Mouse (Mus musculus) embryonic facial prominence, embryonic 14.5 days (tissue): ENCODE results near the gene Tmem150b. TPM values are rescaled to one million over a fixed set of nuclear protein-coding genes. Genes with fewer than 3 reads are reported as not detected.

Source experiments
- ATAC-seq: fragments of 200-750 bp; cut with Nextera tagmentation; 2 replicates; pipeline ENCODE4 v1.8.0; 2017; ENCODE audit warnings: low read depth, moderate number of reproducible peaks, moderate TSS enrichment
- DNase-seq: peaks from one replicate; pipeline ENCODE4 v3.0.0-alpha.2; 2015; ENCODE audit warnings: low spot score
- H3K27ac ChIP-seq: fragments of 300-500 bp; sonication (generic); replicated peaks from 2 replicates; pipeline ENCODE4 v1.5.1; 2014; ENCODE audit warnings: low read depth, mild to moderate bottlenecking, low read length, moderate library complexity
- H3K27me3 ChIP-seq: fragments of 300-500 bp; sonication (generic); replicated peaks from 2 replicates; pipeline ENCODE4 v1.6.1; 2014; ENCODE audit warnings: low read length; ENCODE audit not compliant: control insufficient read depth, insufficient read depth
- H3K36me3 ChIP-seq: fragments of 300-500 bp; sonication (generic); 2 replicates; pipeline ENCODE4 v1.6.1; 2014; ENCODE audit warnings: low read length, mixed read lengths; ENCODE audit not compliant: control insufficient read depth, insufficient read depth
- H3K4me1 ChIP-seq: fragments of 300-500 bp; sonication (generic); 2 replicates; pipeline ENCODE4 v1.6.1; 2014; ENCODE audit warnings: antibody characterized with exemption, low read length; ENCODE audit not compliant: control insufficient read depth, insufficient read depth
- H3K4me2 ChIP-seq: fragments of 300-500 bp; sonication (generic); 2 replicates; pipeline ENCODE4 v1.6.1; 2014; ENCODE audit warnings: low read depth, mild to moderate bottlenecking, low read length, moderate library complexity, mixed read lengths
- H3K4me3 ChIP-seq: fragments of 300-500 bp; sonication (generic); 2 replicates; pipeline ENCODE4 v1.5.1; 2014; ENCODE audit warnings: low read depth, mild to moderate bottlenecking, low read length
- H3K9ac ChIP-seq: fragments of 300-500 bp; sonication (generic); 2 replicates; pipeline ENCODE4 v1.6.1; 2014; ENCODE audit warnings: low read depth, mild to moderate bottlenecking, low read length, moderate library complexity, mixed read lengths
- H3K9me3 ChIP-seq: fragments of 300-500 bp; sonication (generic); 2 replicates; pipeline ENCODE4 v1.6.1; 2016; ENCODE audit warnings: low read length; ENCODE audit not compliant: control insufficient read depth
- WGBS: fragments of 180-500 bp; shearing (Covaris S2); extraction: QIAGEN DNeasy Blood & Tissue Kit; methylation state at CpG from one replicate; pipeline ENCODE4 v1.1.7; 2014; 5-methylcytosine and 5-hydroxymethylcytosine counted together
- polyA plus RNA-seq: library from polyadenylated mRNA; unstranded; fragments of >200 nt; fragmentation: Nextera tagmentation; extraction: Ambion mirVana; gene quantifications from 2 replicates; pipeline ENCODE4 v1.2.1, GENCODE M21; 2014

Gene Tmem150b
- polyA plus RNA-seq, 1 experiment from 2014 or later, result 0.11 TPM

DNA sequence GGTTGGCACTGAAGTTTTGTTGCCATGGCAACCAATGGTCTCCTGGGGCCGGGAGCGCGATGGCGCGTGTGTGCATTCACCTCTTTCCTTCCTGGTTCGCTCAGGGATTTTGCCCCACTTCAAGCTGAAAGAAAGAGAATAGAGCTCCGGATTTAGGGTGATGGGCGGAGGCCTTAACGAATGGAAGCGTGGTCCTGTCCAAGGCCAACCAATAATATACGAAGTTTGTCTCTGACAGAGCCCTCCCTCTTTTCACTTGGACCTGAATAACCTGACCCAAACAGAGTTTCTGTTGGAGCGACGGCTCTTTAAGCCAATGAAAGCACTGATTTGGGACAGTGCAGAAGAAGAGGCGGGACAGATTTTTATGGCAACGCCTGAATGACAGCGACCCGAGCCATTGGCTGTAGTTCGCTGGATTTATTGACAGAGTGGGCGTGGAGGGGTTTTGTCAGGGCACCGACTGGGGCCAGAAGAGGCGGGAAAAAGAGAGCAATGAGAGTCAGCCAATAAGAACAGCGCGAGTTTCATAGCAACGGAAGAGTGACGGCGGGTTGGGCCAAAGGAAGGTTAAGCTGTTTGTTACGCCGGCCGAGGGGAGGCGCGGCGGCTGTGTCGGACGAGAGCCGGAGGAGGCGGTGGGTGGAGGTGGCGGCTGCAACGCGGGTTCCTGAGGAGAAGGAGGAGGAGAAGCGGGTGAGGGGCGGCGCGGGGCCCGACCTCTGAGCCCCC, 14.7 kb upstream of the Tmem150b start, which contains the start of gene Kmt5c:
Kmt5c (plus strand) TSS at position 572 of the 732 bp plus-strand sequence.
- peak within 1 kb of the TSS; percentile 78 for H3K4me3 ChIP-seq
- H3K9ac ChIP-seq, result peak within 1 kb of the TSS; percentile 87
- ATAC-seq, result peak; percentile 97
- under 1% methylated on average over 26 of the region's 44 CpGs for WGBS
- no peaks in the 10 kb centered on the region for H3K9me3 ChIP-seq
- peak within 1 kb of the TSS; percentile 88 for H3K27ac ChIP-seq
- peak within 1 kb of the TSS; percentile 74 for H3K4me2 ChIP-seq
- H3K4me1 ChIP-seq, result peaks cover 18% of the 10 kb centered on the region
- DNase-seq, result peak; percentile 100
- H3K27me3 ChIP-seq, result no peaks in the 10 kb centered on the region
- peaks cover 29% of the 10 kb centered on the region for H3K36me3 ChIP-seq

DNA sequence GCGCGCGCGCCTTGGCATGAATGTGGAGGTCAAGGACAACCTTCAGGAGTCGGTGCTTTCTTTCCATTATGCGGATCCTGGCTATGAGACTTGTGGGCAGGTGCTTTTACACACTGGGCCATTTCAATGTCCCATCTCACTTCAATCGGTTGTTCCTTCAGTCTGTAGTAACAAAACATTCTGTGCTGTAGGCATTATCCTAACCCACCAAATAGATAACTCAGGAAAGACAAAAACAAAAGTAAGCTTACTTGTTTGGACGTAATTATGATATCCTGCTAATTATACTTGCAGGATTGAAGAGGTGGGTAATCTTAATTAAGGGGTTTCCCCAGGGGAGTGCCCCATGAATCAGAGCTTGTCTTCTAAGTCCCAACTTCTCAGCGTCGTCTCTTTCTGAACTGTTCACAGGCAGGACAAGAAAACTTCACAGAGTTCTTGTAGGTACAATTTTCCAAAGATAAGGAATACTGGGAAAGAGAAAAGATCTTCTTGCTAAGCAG, 14.0 kb upstream of the Tmem150b start:
- 49% methylated on average over 10 of the region's 10 CpGs for WGBS
- H3K4me3 ChIP-seq, result peak overlapping the region; percentile 37
- peaks cover 23% of the 10 kb centered on the region for H3K36me3 ChIP-seq
- DNase-seq (no peak), ATAC-seq (no peak)
- no peaks in the 10 kb centered on the region for H3K9me3 ChIP-seq
- peak overlapping the region; percentile 60 for H3K4me2 ChIP-seq
- no peaks in the 10 kb centered on the region for H3K27me3 ChIP-seq
- H3K4me1 ChIP-seq, result peaks cover 18% of the 10 kb centered on the region
- H3K27ac ChIP-seq, result peak overlapping the region; percentile 82
- H3K9ac ChIP-seq, result peak overlapping the region; percentile 8; the same call in 1 of the 2 replicates

DNA sequence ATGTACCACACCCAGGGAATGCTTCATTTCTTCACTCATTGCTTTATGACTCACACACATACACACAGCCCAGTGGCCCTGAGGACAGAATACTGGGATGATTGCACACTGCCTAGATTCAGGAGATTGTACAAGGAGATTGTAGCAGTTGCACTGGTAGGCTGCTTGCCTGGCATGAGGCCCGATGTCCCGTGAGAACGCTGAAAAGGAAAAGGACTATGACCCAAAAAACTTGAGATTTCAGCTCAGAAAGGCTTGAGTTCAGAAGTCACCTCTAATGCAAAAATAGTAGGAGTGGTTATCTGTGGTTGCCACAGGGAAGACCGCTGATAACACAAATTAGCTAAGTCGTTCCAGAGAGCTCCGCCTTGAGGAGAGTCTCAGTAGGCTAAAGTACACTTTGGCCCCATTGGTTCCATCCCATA, 7.9 kb upstream of the Tmem150b start:
- H3K27me3 ChIP-seq, result no peaks in the 10 kb centered on the region
- DNase-seq, result no peak
- no peak overlapping the region for H3K9ac ChIP-seq
- no peak overlapping the region for H3K4me2 ChIP-seq
- no peaks in the 10 kb centered on the region for H3K4me1 ChIP-seq
- H3K27ac ChIP-seq, result no peak overlapping the region
- ATAC-seq, result no peak
- H3K4me3 ChIP-seq, result no peak overlapping the region
- H3K36me3 ChIP-seq, result no peaks in the 10 kb centered on the region
- no peaks in the 10 kb centered on the region for H3K9me3 ChIP-seq
- 60% methylated on average over 6 of the region's 6 CpGs for WGBS

DNA sequence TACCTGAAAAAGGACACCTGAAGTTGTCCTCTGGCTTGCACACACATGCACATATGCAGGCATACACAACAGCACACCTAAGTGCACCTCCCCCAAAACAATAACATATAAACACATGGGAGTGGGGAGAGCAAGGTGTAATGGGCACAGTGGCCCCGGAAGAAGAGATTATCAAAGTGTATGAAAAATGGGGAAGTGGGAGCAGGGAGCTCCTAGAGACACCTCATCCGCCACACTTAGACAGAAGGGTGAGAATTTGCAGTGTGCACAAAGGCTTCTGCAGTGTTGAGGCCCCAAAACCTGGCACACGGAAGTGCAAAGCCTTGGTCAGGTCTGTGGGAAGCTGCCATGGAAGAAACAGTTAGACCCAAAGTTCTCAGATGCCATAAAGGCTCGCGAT, 6.0 kb upstream of the Tmem150b start:
- no peaks in the 10 kb centered on the region for H3K36me3 ChIP-seq
- no peak overlapping the region for H3K4me2 ChIP-seq
- DNase-seq (no peak), ATAC-seq (no peak)
- H3K27me3 ChIP-seq, result no peaks in the 10 kb centered on the region
- H3K4me1 ChIP-seq, result no peaks in the 10 kb centered on the region
- 83% methylated on average over 5 of the region's 5 CpGs for WGBS
- no peaks in the 10 kb centered on the region for H3K9me3 ChIP-seq
- H3K4me3 ChIP-seq, result no peak overlapping the region
- H3K27ac ChIP-seq, result no peak overlapping the region
- no peak overlapping the region for H3K9ac ChIP-seq

DNA sequence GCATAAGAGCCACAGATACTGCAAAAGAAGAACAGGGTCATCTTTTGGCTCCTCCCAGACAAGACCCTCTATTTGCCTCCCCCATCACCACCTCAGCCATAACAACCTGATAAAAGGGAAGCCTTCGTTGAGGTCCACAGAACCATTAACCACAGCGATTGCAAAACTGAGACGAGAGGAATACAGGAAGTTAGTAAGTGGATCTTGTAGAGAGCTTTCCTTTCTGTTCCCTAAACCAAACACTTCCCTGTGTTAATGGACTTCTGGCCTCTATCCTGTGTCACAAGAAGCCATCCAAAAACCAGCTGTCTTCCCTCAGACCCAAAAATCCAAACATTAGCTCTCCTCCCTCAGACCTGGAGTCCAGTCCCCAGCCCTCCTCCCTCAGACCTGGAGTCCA, 690 bp downstream of the Tmem150b start:
- Histone ChIP-seq H3K9ac (no peak overlapping the region), H3K27ac (no peak overlapping the region), H3K4me3 (no peak overlapping the region), H3K27me3 (no peaks in the 10 kb centered on the region), H3K36me3 (no peaks in the 10 kb centered on the region), H3K4me1 (no peaks in the 10 kb centered on the region), H3K9me3 (no peaks in the 10 kb centered on the region), H3K4me2 (no peak overlapping the region)
- WGBS, result 69% methylated on average over 3 of the region's 3 CpGs
- ATAC-seq (no peak), DNase-seq (no peak)

DNA sequence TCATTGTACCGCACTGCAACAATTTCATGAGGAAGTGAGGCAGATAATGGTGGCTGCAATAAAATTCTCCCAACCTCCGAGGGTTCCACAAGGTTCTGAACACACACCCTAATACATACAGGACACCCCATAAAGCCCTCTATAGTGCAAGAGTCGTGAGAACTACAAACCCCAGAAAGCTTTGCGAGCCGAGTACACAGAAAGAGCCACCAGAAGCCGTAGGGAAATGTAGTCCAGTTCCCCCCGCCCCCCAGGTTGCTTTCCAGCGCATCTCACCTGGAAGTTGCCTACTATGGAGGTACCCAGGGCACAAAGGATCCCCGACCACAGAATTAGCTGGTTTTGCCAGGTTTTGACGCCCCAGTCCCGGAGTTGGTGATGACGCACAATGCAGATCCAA, 1.5 kb downstream of the Tmem150b start:
- Histone ChIP-seq H3K36me3 (no peaks in the 10 kb centered on the region), H3K9me3 (no peaks in the 10 kb centered on the region), H3K4me2 (peak overlapping the region; percentile 54), H3K9ac (peak overlapping the region; percentile 54), H3K4me3 (peak overlapping the region; percentile 29), H3K27ac (no peak overlapping the region), H3K27me3 (no peaks in the 10 kb centered on the region), H3K4me1 (no peaks in the 10 kb centered on the region)
- peak; percentile 12 for DNase-seq
- peak; percentile 41 for ATAC-seq
- WGBS, result 35% methylated on average over 12 of the region's 12 CpGs

DNA sequence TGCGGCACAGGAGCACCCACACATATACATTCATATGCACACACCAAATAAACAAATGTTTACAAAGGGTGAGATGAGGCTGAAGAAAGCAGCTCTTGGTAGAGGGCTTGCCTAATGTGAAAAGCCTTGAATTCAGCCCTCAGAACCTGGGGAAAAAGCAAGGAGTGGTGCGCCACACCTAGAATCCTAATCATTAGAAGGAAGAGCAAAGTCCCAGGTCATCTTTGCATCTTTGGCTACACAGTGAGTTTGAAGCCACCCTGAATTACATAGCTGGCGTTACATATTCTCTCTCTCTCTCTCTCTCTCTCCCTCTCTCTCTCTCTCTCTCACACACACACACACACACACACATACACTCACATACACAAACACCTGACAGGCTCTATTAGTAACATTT, 5.8 kb downstream of the Tmem150b start:
- ATAC-seq, result no peak
- no peak for DNase-seq
- Histone ChIP-seq H3K4me2 (no peak overlapping the region), H3K9ac (no peak overlapping the region), H3K4me1 (no peaks in the 10 kb centered on the region), H3K4me3 (no peak overlapping the region), H3K27ac (no peak overlapping the region), H3K27me3 (no peaks in the 10 kb centered on the region), H3K36me3 (peaks cover 23% of the 10 kb centered on the region), H3K9me3 (no peaks in the 10 kb centered on the region)
- 88% methylated on average over 3 of the region's 3 CpGs for WGBS

DNA sequence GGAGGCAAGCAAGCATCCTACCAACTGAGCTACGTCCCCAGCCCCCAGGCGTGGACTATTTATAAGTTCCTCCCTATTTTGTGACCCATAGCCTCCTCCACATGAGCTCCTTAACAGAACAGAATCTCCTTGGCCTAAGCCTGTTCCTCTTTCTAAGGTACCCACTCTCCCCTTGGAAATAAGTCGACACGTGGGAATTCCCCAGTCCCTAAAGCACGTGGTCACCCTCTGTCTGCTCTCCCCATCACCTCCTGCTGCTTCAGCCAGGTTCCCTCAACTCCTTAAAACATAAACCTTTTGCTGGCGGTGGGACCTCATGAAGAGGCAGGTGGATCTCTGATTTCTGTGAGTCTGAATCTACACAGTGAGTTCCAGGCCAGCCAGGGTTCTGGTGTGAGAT, 8.1 kb downstream of the Tmem150b start:
- H3K9ac ChIP-seq, result no peak overlapping the region
- no peak overlapping the region for H3K4me2 ChIP-seq
- no peaks in the 10 kb centered on the region for H3K27me3 ChIP-seq
- H3K4me1 ChIP-seq, result no peaks in the 10 kb centered on the region
- no peak for DNase-seq
- WGBS, result 75% methylated on average over 6 of the region's 6 CpGs
- no peak overlapping the region for H3K27ac ChIP-seq
- no peak for ATAC-seq
- peaks cover 46% of the 10 kb centered on the region for H3K36me3 ChIP-seq
- no peak overlapping the region for H3K4me3 ChIP-seq
- no peaks in the 10 kb centered on the region for H3K9me3 ChIP-seq

DNA sequence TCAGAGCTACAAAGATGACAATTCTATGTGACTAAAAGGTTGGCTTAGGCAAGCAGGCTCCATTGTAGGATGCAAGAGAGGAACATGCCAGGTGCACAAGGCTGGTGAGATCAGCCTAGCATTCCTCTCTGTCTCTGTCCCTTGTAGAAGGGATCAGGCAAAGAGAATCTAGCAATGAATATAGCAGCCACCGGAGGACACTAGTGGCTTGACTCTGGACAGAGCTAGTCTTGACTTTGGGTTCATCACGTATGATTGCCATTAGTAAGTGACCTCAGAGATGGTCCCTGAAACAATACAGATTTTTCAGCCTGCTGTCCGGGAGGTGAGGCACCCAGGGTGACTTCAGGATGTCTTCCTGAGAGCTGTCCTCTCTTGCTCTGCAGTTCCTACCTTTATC, 12.5 kb downstream of the Tmem150b start:
- H3K4me2 ChIP-seq, result no peak overlapping the region
- ATAC-seq (no peak), DNase-seq (no peak)
- H3K27ac ChIP-seq, result no peak overlapping the region
- 96% methylated on average over 3 of the region's 3 CpGs for WGBS
- H3K9ac ChIP-seq, result no peak overlapping the region
- no peaks in the 10 kb centered on the region for H3K9me3 ChIP-seq
- no peaks in the 10 kb centered on the region for H3K27me3 ChIP-seq
- H3K4me1 ChIP-seq, result no peaks in the 10 kb centered on the region
- H3K36me3 ChIP-seq, result peaks cover 88% of the 10 kb centered on the region
- no peak overlapping the region for H3K4me3 ChIP-seq
